Mouse (Mus musculus) right cerebral cortex, postnatal 14 days (tissue): ENCODE results near the gene Cadm1.

Source experiments
- DNase-seq: peaks from one replicate; pipeline ENCODE4 v3.0.0; 2022

Cadm1 gene

DNA sequence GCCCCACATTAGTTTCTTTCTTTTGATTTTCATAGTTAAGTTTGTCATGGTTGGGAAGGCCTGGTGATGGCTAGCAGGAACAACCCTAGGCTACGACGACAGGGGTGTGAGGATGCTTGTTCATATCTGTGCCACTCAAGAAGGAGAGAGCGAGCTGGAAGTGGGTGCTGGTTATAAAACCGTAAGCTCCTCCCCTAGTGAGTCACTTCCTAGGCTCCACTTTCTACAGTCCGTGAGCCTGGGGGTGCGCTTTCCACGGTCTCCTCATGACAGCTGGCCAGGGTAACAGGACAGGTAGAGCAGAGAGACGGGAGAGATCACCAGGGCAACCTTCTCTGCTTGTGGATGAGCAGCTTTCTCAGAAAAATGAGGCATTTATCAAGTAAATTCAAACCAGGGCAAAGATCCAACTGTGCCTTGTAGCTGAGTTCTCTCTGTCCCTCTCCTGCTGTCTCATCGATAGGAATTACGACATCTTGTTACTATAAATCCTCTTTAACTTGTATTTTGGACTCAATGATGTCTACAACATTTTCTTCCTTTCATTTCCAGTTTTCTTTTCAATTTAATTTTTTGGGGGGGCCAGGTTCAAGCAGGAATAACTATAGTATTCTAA, 23.1 kb downstream of the Cadm1 start:
- no peak for DNase-seq

GRCm38 (mm10) chr9:47560726-47561125, 30.8 kb downstream of the Cadm1 start:
- DNase-seq, result no peak

GRCm38 (mm10) chr9:47561596-47561995, 31.6 kb downstream of the Cadm1 start:
- no peak for DNase-seq

- no peak for DNase-seq
These were observed 35.1 kb downstream of the Cadm1 start for GRCm38 (mm10) chr9:47565088-47565487.

DNA sequence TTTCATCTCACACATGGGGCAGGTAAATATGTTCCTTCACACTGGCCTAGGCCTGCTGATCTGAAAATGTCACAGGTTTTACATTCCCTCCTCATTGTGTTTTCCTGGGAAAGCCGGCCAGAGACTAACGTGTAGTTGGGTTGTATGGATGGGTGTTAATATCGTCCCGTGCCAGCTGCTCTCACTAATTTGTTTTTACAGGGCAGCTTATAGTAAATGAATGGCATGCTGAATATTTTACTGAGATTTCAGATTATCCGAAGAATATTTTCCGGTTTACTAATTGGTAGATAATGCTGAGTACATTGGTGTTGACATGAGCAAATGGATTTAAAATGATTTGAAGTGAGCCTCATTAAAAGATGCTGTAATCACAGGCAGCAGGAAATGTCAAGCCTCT, 37.9 kb downstream of the Cadm1 start:
- DNase-seq, result no peak

DNA sequence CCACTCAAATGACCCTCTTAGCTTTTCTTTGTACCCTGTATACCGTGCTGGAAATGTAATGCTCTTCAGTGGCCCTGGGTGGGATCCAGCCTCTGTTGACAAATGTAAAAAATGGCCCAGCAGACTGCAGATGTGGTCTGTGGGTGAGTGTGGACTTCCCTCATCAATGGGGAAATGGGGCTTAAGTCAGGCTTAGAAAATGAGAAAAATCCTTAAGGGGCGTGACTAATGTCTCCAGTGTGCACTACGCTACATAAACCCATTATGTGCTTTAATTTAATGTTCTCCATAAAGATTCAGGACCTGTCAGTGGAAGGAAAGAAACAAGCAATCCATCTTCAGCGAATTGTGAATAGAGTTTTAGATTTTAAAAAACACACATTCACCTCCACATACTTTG, 40.2 kb downstream of the Cadm1 start:
- DNase-seq, result no peak

- DNase-seq, result no peak
These were observed 41.5 kb downstream of the Cadm1 start for GRCm38 (mm10) chr9:47571461-47571860.

- no peak for DNase-seq
These were observed 42.2 kb downstream of the Cadm1 start for GRCm38 (mm10) chr9:47572132-47572531.

DNA sequence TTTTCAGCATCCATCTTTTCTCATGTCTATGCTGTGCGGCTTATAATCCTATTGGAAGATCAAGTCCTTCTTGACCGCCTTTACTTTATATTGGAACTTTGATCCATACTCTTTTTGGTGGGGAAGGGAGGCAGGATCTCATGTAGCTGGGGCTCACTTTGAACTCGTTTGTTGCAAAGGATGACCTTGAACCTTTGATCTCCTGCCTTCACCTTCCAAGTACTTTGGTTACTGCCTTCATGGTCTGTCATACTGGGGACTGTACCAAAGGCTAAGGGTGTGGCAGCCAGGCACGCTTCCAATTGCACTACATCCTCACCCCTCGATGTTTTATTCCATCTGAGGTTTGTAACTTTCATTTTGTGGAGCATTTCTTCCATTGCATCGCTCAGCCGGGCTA, 43.5 kb downstream of the Cadm1 start:
- DNase-seq, result no peak

- DNase-seq, result no peak
These were observed 44.9 kb downstream of the Cadm1 start for GRCm38 (mm10) chr9:47574710-47575414.

GRCm38 (mm10) chr9:47575764-47576163, 45.8 kb downstream of the Cadm1 start:
- no peak for DNase-seq

GRCm38 (mm10) chr9:47579464-47579863, 49.5 kb downstream of the Cadm1 start:
- DNase-seq, result no peak

DNA sequence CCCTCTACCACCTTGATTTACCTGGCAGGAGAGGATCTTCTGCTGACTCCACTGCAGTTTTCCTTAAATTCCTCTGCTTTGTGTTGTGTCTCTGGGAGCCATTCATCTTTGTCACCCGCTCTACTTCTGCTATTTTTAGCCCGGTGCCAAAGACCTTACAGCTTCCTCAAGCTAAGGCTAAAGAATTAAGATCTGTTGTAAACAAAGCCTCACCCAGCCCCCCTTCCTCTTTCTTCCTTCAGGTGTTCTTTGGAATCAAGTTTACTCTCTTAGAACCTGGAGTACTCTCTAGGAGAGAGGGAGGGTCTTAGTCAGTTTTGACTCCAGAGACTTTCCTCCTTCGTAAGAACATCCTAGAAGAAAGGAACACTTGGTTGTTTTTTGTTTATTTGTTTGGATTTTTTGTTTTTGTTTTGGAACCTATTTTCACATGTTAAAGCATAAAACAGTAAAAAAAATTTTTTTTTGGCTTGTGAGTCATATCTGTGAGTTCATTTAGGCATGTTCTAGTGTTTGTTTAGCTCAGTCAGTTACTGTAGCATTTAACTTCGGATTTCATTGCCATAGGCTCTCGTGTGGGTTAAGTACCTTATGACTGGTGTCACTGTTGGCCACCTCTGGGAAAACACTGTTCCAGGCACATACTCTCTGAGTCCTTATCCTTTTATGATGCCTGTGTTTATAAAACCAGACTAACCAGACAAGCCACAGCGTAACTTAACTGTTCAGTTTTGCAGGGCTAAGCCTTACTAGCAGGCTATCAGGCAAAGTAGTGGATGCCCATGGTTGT, 51.8 kb downstream of the Cadm1 start:
- no peak for DNase-seq

DNA sequence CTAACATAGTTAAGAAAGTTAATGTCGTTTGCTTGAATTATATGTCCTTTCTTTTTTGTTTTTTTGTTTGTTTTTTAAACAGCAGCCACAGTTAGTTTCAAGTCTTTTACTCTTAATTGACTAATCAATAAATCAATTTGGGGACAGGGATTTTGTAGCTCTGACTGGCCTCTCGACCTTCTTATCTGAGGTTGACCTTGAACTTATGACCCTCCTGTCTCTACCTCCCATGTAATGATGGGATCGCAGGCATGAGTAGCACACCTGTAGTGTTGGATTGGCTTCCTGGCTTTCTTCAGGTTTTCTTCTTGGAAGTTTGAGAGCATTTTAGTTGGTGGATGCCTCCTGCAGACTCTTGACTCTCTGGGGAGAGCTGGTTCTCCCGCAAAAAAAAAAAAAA, 53.3 kb downstream of the Cadm1 start:
- DNase-seq, result no peak

- no peak for DNase-seq
These were observed 56.2 kb downstream of the Cadm1 start for GRCm38 (mm10) chr9:47586176-47586575.

GRCm38 (mm10) chr9:47586839-47587238, 56.9 kb downstream of the Cadm1 start:
- no peak for DNase-seq

- DNase-seq, result peak; percentile 34
These were observed 57.7 kb downstream of the Cadm1 start for GRCm38 (mm10) chr9:47587577-47588194.

DNA sequence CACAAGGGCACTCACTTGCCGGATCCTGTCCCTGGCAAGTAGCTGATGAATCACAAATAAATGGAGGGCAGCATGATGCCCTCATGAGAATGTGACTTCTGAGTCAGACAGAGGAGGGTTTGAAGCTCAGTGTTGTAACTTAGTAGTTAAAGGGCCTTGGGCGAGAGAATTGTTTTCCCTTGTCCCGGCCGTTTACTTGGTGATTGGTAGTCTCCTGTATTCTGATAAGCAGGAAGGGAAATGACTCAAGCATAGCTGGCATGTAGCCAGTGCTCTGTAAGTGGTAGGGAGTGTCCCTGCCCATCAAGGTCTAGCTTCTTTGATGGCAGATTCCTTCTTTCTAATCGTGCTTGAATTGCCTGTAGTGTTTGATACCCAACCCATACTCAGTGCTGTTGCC, 59.9 kb downstream of the Cadm1 start:
- DNase-seq, result no peak

DNA sequence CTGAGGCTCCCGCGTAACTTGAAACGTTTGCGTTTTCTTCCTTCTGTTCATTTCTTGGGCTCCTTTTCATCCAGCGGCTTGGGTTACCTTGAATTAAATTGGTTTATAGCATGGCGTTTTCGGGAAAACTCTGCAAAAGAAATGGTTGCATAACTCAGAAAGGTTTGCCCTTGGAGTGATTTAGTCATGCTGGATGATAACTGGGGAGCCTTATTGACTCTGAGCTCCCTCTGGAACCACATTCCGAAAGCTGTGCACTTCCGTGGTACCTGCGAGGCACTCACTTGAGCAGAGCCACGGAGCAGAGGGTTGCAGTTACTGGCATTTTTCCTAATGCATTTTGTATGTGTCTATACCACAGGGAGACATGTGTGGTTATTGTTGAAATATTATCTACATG, 71.6 kb downstream of the Cadm1 start:
- DNase-seq, result no peak

- DNase-seq, result no peak
These were observed 74.0 kb downstream of the Cadm1 start for GRCm38 (mm10) chr9:47603971-47604370.

DNA sequence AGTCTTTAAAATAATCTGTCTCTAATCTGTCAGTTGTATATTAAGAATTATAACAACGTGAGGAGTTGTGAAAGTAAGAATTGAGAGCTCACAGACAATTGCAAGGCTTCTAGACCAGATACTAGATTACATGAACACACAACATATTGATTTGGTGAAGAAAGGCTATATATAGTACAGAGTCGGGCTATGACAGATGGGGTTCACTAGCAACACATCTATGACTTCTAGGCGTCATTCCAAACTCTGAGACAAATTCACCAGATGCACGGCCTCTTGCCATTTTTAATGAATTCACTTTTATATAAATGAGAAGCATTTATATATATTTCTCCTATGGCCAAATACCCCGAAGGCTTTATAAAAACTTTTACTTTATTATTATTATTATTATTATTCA, 75.7 kb downstream of the Cadm1 start:
- DNase-seq, result no peak

DNA sequence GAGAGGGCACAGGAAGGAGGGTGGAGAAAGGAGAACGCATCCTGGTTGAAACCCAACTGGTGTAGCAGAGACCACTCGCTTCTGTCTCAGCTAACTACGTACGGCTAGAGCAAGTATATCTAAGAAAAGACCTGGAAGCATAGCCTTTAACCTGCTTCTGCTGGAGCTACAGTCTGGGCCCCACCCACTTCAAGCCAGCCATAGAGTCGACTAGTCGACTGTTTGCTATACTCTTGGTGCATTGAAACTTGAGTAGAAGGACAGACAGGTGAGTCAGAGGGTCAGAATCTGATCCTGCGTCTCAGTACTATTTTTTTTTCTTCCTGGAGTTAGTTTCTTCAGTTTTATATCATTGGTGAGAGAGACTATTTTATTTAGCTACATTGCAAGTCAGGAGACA, 78.5 kb downstream of the Cadm1 start:
- no peak for DNase-seq

GRCm38 (mm10) chr9:47608921-47609320, 78.9 kb downstream of the Cadm1 start:
- DNase-seq, result no peak

GRCm38 (mm10) chr9:47609443-47609842, 79.5 kb downstream of the Cadm1 start:
- DNase-seq, result no peak
